Mouse (Mus musculus): ENCODE results near the gene Gm9833.
"Not testable (repeated sequence)": the region's sequence is repeated elsewhere in the genome, so short reads cannot be mapped to it uniquely, and the experiment has no call there.

Gm9833 gene

DNA sequence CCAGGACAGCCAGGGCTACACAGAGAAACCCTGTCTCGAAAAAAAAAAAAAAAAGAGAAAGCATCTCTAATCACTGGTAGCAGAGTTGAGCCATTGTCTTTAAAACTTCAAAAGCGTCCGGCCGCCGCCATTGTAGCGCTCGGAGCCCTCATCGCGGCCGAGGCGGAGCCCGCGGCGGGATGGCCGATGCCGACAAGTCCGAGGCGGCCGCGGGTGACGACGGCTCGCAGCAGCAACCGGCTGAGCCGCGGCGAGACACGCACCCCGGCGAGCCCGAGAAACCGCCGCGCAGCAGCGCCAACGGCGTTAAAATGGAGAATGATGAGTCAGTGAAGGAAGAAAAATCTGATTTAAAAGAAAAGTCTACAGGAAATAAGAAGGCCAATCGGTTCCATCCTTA lies at the start of gene Gm9833:
Gm9833 (plus strand) TSS at position 117 of the 400 bp plus-strand sequence.
- in situ Hi-C loops (cut with MseI, MboI), result not testable (repeated sequence)

GRCm38 (mm10) chr3:10070070-10070469 lies 17.8 kb upstream of the Gm9833 start:
- in situ Hi-C loops (cut with MseI, MboI), result no loop called here

GRCm38 (mm10) chr3:10075826-10076225 lies 12.1 kb upstream of the Gm9833 start:
- in situ Hi-C loops (cut with MseI, MboI), result no loop called here

GRCm38 (mm10) chr3:10077096-10077841 lies 10.6 kb upstream of the Gm9833 start:
- in situ Hi-C loops (cut with MseI, MboI), result no loop called here

- in situ Hi-C loops (cut with MseI, MboI), result no loop called here
Observed at GRCm38 (mm10) chr3:10078113-10078512, 9.8 kb upstream of the Gm9833 start.

- in situ Hi-C loops (cut with MseI, MboI), result no loop called here
Observed at GRCm38 (mm10) chr3:10081336-10081735, 6.6 kb upstream of the Gm9833 start.

DNA sequence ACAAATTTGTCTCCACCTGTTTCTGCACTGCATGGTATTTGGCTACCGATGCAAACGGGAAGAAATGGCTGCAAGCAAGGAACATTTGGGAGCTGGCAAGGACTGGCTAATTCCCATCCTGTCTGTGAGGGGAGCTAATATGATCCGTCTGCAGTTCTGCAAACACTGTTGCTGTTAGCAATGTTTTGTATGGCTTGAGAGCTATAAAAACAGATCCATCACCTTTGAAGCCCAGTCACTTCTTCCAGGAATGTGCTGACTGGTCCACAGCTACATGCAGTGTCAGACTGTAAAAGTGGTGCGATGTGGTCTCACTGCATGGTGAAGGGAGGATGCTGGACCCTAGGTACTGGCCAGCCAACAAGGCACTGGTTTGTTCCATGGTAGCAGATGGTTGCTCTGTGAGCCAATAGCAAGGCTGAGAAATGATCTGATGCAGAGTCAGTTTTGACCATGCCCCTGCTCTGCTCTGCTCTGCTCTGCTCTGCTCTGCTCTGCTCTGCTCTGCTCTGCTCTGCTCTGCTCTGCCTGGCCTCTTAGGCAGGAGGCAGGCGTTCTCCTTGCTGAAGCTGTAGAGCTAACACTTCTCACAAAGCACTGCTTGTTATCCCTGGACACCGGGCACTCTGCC lies 5.9 kb upstream of the Gm9833 start:
- in situ Hi-C loops (cut with MseI, MboI), result no loop called here

DNA sequence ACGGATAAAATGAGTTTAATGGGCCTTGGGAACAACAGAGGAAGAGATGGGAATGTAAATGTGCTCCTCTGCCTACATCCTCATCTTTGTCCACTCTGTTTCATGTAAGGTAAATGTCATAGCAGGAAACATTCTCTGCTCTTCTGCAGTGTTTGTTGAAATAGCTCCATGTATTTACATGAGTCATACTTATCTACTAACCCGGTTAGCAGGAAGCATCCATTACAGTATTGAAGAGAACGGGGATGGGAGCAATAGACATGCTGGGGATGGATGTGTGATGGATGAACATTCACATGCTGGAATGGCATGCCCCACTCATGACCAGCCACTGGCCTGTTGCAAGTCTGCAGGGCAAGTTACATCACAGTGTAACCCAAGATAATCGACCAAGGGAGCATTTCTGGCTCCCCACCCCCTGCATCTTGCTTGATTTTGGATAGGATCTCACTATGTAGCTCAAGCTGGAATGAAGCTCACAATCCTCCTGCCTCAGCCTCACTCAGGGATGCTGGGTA lies 5.3 kb upstream of the Gm9833 start:
- in situ Hi-C loops (cut with MseI, MboI), result no loop called here

DNA sequence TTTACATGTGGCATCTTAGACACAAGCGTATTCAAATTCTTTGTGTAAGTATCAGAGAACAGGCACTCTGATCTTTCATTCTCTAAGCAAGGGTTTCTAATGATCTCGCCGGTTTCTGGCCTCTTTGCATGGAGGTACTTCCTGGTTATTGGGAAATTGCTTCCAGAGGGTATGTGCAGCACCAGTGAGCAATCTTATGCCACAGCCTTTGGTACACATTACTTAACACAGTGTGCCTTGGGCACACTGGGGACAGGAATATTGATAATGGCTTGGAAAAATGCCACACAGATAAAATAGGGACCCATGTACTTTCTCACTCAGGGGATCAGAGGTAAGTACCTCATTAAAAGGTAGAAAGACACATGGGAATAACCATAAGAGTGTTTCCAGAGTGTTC lies 3.8 kb upstream of the Gm9833 start:
- in situ Hi-C loops (cut with MseI, MboI), result no loop called here

GRCm38 (mm10) chr3:10085396-10086119 lies 2.4 kb upstream of the Gm9833 start:
- in situ Hi-C loops (cut with MseI, MboI), result no loop called here

GRCm38 (mm10) chr3:10087511-10087910 lies 399 bp upstream of the Gm9833 start:
- in situ Hi-C loops (cut with MseI, MboI), result no loop called here

- in situ Hi-C loops (cut with MseI, MboI), result no loop called here
Observed at GRCm38 (mm10) chr3:10091616-10092140, 3.8 kb downstream of the Gm9833 start.

GRCm38 (mm10) chr3:10092499-10092898 lies 4.6 kb downstream of the Gm9833 start:
- in situ Hi-C loops (cut with MseI, MboI), result no loop called here

DNA sequence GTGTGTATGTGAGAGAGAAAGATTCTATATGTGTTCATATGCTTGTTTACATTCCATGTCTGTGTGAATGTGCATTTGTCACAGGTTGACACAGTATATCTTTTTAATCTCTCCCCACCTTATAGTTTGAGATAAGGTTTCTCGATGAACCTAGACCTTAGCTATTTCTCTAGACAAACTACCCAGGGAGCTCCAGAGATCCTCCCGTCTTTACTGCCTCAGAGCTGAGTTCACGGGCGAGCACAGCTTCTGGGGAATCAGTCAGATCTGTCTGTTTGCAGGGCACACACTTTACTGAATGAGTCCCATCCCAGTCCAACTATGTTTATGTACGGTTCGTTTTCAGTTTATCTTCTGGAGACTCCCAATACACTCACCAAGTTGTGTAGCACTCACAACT lies 5.0 kb downstream of the Gm9833 start:
- in situ Hi-C loops (cut with MseI, MboI), result no loop called here

GRCm38 (mm10) chr3:10095076-10095622 lies 7.2 kb downstream of the Gm9833 start:
- in situ Hi-C loops (cut with MseI, MboI), result no loop called here

DNA sequence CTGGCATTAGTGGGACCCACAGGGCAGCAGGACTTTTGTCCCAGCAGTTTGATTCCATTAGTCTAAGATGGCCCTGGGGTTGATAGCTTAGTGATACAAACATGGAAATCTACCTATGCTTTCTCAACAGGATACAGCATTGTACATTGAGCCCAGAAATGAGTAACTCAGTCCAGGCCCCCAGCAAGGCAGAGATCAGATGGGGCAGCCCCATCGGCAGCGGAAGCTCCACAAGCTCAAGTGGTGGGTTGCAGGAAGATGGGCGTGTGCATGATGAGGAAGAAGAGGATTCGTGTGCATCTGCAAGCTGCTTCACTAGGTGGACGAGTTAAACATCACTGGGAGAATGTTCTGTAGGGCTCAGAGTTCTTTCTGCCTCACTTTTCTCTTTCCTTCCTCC lies 11.8 kb downstream of the Gm9833 start:
- in situ Hi-C loops (cut with MseI, MboI), result no loop called here

- in situ Hi-C loops (cut with MseI, MboI), result no loop called here
Observed at GRCm38 (mm10) chr3:10111570-10111969, 23.7 kb downstream of the Gm9833 start.

DNA sequence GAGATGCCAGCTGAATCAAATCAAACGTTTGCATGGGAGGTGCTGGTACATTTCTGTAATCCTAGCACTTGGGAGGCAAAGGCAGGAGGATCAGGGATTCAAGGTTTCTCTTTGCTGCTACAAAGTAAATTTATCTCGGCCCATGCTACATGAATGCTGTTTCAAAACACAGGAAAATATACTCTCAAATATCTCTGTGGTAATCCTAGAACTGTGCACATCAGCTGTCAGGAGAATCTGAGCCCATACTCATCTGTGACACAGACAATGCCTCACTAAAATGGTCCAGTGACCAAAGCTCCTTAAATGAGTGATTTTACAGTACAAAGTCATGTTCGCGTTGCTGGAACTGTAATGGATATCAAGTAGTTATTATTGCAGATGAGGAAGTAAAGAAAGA lies 24.3 kb downstream of the Gm9833 start:
- in situ Hi-C loops (cut with MseI, MboI), result no loop called here

DNA sequence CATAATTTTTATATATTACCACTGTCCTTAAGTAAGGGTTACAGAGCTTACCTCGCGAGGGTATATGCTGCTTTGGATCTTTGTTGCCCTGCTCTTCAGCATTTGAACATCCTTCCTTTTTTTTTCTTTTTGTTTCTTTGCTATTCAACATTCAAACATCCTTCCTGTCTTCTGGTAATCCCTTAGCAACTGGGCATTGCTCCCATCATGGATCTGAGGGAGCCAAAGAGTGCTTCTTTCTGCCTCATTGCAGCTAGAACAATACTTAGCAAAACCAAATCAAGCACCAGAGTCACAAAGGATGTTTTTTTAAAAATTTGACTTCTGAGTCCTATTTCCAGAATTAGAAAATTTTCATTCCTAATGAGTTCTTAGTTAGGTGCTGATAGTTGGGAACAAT lies 24.8 kb downstream of the Gm9833 start:
- in situ Hi-C loops (cut with MseI, MboI), result no loop called here

- in situ Hi-C loops (cut with MseI, MboI), result no loop called here
Observed at GRCm38 (mm10) chr3:10116531-10116930, 28.6 kb downstream of the Gm9833 start.

GRCm38 (mm10) chr3:10121232-10121631 lies 33.3 kb downstream of the Gm9833 start:
- in situ Hi-C loops (cut with MseI, MboI), result no loop called here

Measured in mouse trophoblast stem cell (cell line).